Mouse (Mus musculus): ENCODE data around the gene Brd7. TPM values are rescaled to one million over a fixed set of nuclear protein-coding genes. Genes with fewer than 3 reads are reported as not detected.

Gene Brd7
- 10 to 100 TPM; 57.0 to 58.4 TPM for total RNA-seq (2021)
- long read RNA-seq, experiment 1, transcript Brd7-201 (17 exons, 3,625 nt): major isoform, 26 of 35 reads
- long read RNA-seq, experiment 1, partial matches to known transcripts: 4 of 35 reads
- long read RNA-seq, experiment 1, other reads (novel, unspliced or antisense): 5 of 35 reads
- long read RNA-seq, experiment 2, transcript Brd7-201 (17 exons, 3,625 nt): major isoform, 32 of 51 reads
- long read RNA-seq, experiment 2, partial matches to known transcripts: 6 of 51 reads
- long read RNA-seq, experiment 2, other reads (novel, unspliced or antisense): 13 of 51 reads

DNA sequence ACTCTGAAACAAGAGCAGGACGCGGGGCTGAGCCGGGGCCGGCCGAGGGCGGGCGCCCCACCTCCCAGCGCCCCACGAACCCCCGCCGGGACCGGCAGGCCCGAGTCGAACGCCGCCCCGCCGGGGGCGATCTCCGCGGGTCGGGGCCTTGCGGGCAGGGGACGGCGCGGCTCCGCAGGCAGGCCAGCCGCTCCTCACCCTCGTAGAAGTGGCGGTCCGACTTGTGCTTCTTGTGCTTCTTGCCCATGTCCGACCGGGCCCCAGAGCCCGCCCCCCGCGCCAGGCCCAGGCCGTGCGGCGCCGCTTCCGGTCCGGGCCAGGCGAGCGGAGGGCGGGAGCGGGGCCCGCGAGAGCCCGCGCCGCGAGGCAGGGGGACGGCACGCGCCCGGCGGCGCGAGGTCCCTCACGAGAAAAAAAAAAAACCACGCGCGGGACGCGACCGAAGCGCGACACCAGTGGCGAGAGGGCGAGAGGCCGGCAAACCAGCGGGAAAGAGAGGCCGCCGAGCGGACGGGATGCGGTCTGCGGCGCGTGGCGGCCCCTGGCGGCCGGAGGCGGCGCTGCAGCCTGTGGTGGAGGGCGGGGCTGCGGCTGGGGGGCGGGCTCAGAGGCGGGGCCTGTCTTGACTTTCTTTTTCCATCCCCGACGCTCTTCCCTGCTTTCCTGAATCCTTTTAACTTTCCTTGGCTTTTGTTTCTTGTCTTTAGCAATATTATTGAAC is at the start of gene Brd7:
Brd7 (minus strand) TSS at position 487 of the 721 bp plus-strand sequence.
- Histone ChIP-seq H3K4me3 (peak within 1 kb of the TSS; percentile 85), H3K27ac (peak within 1 kb of the TSS; percentile 92)
- TF ChIP-seq CTCF (conservative IDR thresholded peaks at IDR 0.05): peak; percentile 90
- DNase-seq (ENCODE audit: low spot score in 2 of 2): peak; percentile 83 to 92

DNA sequence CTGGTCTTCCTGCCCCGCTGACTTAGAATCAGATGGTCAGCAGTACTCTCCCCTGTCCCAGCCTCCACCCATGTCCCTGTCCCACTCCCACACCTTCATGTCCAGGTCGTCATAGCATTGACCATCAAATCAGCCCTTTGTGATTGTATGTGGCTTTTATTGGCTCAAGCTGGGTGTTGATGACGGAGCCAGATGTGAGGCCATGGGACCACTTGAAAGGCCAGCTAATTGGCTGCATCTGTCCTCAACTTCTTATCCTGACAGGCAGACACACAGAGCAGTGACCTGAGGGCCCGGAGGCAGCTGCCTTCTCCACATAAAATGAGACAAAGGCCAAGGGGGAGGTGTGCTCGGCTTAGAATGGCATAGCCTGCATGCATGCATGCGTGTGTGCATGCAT is 49.5 kb upstream of the Brd7 start:
- no peak overlapping the region for H3K4me3 ChIP-seq
- no peak overlapping the region for H3K27ac ChIP-seq
- DNase-seq (ENCODE audit: low spot score in 2 of 2): no peak
- no peak for TF ChIP-seq CTCF (conservative IDR thresholded peaks at IDR 0.05)

DNA sequence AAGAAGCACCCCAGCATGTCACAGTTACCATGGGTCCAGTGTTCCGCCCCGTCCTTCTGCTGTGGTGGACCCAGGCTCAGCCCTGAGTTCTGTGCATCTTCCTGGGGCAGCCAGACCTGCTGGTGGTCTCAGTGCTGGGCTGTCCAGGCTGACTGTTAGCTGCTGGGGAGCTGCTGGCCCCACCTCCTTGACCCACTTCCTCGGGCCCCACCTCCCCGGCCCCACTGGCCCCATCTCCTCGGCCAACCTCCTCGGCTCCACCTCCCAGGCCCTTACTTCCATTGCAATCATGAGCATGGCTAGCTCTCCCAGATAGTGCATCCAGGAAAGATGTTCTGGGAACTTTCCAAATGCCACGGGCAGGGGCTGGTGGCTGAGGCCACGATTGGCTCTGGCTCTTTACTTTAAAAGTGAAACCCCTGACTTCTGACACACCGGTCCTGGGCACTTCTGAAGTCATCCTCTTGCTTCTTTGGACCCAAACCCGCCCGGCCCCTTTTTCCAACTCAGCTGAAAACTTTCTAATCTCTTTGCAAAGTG is 47.5 kb upstream of the Brd7 start:
- H3K27ac ChIP-seq: no peak overlapping the region
- DNase-seq (ENCODE audit: low spot score in 2 of 2): no peak
- no peak for TF ChIP-seq CTCF (conservative IDR thresholded peaks at IDR 0.05)
- H3K4me3 ChIP-seq: no peak overlapping the region

DNA sequence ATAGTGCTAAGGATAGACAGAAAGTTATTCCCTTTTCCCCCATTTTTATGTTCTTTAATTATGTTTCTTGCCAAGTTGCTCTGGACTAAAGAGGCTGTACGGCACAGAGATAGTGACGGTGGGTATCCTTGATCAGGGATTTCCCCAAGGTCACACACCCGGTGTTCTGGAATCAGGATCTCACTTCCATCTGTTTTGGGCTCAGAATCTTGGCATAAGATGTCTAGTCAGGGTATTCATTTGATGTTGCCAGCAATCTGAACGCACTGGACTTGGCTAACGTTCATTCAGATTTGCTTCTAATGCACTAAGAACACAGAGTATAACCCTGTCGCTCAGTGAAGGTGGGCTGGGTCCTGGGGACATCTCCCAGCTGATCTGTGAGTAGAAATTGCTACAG is 45.7 kb upstream of the Brd7 start:
- DNase-seq (ENCODE audit: low spot score in 2 of 2): no peak
- TF ChIP-seq CTCF (conservative IDR thresholded peaks at IDR 0.05): no peak
- no peak overlapping the region for H3K4me3 ChIP-seq
- H3K27ac ChIP-seq: no peak overlapping the region

DNA sequence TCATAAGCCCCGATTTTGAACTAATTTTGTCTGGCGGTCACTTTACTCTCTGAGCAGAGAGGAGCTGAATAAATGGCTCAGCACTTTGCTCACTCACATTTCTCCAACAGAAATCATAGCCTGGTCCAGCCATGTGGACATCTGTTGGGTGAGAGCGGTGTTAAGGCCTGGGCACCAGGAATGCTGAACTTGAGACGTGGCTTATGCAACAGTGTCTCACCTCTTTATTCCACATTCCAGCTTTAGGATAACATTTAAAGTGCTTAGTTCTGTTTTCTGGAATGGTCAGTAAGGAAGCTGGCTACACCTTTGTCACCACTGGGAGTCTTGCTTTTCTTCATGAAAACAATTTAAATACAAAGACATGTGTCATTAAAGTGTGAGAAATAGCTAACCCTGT is 36.1 kb upstream of the Brd7 start:
- Histone ChIP-seq H3K27ac (no peak overlapping the region), H3K4me3 (no peak overlapping the region)
- no peak for TF ChIP-seq CTCF (conservative IDR thresholded peaks at IDR 0.05)
- no peak for DNase-seq (ENCODE audit: low spot score in 2 of 2)

DNA sequence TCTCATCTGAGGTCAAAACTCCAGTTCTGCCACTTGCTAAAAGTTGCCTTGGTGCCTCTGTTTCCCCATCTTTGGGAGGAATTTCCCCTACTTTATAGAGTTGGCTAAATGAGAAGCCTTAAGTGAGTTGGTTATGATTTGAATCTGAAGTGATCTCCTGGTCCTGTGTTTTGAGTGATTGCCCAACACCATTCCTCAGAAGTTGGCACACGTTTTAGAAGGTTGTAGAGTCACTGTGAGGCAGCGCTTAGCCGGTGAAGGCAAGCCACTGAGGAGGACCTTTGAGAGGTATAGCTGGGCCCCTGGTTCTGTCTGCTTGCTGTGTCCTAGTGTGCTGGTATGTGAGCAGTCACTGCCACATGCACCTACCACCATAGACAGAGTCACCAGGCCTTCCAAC is 31.3 kb upstream of the Brd7 start:
- Histone ChIP-seq H3K4me3 (no peak overlapping the region), H3K27ac (no peak overlapping the region)
- DNase-seq (ENCODE audit: low spot score in 2 of 2): no peak
- no peak for TF ChIP-seq CTCF (conservative IDR thresholded peaks at IDR 0.05)

DNA sequence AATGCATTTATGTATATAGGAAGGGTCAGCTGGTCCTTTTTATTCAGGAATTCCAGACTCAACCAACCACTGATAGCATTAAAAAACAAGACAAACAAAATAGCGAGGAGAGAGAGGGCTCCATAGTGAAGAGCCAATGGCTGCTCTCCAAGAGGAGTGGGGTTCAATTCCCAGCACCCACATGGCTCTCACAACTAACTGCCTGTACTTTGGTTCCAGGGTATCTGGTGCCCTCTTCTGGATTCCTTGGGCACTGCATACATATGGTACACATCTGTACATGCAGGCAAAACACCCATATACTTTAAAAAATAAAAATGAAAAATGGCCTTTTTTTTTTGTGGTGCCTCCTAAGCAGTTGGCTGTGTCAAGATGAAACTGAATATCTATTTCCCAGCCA is 28.8 kb upstream of the Brd7 start:
- Histone ChIP-seq H3K4me3 (no peak overlapping the region), H3K27ac (no peak overlapping the region)
- peak; percentile 68 for TF ChIP-seq CTCF (conservative IDR thresholded peaks at IDR 0.05)
- DNase-seq (ENCODE audit: low spot score in 2 of 2): no peak

DNA sequence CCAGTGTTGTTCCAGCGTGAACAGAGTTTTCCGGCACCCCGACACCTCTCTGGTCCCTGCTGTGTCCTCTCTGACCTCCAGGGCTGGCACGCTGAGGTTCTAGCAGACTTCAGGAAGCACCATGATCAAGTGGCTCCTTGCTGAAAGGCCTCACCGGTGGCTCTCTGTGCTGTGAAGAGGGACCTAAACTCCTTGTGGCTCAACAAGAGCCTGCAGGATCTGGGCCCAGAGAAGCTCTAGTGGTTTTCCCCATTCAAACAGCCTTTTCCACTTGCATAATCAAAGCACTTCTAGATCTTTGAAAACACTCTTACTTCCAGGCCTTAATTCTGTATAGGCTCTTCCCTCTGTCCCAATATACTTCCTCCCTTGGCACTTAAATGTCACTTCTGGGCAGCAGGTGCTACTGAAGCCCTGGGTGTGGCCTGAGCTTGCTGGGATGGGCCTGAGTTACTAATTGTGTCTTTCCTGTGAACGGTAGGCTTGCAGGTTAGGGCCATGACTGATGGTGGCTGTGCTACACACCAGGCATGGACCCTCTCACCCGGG is 26.8 kb upstream of the Brd7 start:
- H3K27ac ChIP-seq: no peak overlapping the region

DNA sequence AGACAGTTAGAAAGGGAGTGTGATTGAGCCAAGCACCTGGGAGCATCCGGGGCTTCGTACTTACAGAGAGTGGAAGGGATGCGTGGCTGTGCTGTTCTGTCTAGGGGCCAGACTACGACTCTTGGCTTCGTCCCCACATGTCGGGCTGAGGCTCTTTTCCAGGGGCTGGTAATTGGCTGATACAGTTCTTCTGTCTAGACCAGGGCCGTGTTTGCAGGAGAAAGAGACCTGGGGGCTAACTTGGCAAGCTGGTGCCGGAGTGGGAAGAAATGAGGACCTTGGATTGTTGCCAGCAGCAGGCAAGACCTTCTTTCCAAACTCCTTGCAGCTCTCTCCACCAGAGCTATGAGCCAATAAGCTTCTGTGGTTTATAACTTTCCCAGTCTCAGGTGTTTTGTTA is 25.9 kb upstream of the Brd7 start:
- TF ChIP-seq CTCF (conservative IDR thresholded peaks at IDR 0.05): no peak
- DNase-seq (ENCODE audit: low spot score in 2 of 2): no peak
- H3K4me3 ChIP-seq: no peak overlapping the region
- H3K27ac ChIP-seq: no peak overlapping the region

More for the DNA sequence above, 26.8 kb upstream of the Brd7 start:
- no peak for DNase-seq (ENCODE audit: low spot score in 2 of 2)
- no peak for TF ChIP-seq CTCF (conservative IDR thresholded peaks at IDR 0.05)
- no peak overlapping the region for H3K4me3 ChIP-seq

DNA sequence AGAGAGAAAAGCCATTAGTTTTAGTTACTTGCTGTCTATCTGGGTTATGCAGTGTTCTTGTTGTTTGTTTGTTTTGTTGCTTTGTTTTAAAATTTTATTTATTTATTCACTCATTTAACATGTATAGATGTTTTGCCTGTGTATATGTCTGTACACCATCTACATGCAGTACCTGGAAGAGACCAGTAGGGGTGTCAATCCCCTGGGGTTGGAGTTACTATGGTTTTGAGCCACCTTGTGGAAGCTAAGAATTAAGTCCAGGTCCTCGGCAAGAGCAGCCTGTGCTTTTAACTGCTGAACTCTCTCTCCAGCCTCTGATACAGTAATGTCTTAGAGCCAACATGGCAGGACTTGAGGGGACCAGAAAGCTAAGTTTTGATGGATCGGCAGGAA is 21.2 kb upstream of the Brd7 start:
- DNase-seq (ENCODE audit: low spot score in 2 of 2): no peak
- TF ChIP-seq CTCF (conservative IDR thresholded peaks at IDR 0.05): peak; percentile 63
- Histone ChIP-seq H3K27ac (no peak overlapping the region), H3K4me3 (no peak overlapping the region)

DNA sequence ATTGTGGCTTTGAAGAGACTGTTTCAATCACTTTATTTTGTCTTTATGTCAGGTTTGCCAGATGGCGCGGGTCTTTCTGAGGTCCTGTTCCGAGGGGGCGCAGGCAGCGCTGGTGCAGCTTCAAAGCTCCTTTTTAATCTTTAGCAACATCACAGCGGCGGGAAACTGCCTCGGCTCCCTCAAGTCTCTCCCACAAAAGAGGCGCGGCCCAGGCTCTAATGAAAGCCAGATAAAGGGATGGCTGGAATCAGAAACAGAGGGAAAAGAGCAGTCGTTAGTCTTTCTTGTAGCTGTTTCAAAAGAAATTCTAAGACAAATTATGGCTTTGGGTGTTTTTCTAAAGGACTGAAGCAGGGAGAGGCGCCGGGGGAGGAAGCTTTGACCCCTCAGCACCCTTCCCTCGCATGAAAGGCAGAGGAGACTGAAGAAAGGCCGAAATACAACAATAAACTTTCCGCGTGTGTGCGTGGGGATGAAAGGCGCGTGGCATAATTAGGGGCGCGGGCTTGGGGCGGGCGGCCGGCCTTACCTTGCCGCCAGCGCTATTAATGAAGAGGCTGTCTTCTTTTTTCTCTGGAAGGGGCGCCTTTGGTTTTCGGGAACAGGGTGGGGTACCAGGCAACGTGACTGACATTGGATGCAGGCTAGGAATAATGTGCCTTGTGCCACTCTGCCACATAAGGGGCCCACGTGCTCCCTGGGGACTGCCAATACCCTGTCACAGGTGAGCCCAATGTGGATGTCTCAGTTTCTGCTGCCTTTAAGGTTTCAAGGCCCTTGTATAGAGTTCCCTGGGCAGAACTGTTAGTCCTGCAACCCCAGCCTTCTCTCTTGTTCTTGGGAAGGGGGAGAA is 20.5 kb upstream of the Brd7 start:
- Histone ChIP-seq H3K27ac (no peak overlapping the region), H3K4me3 (no peak overlapping the region)
- DNase-seq (ENCODE audit: low spot score in 2 of 2): no peak
- no peak for TF ChIP-seq CTCF (conservative IDR thresholded peaks at IDR 0.05)

DNA sequence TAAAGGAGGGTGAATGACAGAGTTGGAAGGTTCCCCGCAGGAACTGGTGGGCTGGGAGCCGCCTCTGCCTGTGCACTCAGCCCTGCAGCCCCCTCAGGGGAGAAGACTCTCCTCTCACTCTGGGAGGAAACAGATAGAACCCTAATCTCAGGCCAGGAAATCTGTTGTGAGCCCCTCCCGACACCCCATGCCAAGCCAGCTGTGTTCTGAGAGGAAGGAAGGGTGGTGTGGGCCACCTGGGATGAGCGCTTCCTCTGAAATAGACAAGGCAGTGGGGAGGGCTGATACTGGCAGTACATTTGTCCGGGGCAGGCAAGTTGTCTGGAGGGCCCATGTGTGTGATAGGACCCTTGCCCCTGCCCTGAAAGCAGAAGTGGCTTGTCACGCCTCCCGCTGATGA is 18.5 kb upstream of the Brd7 start:
- TF ChIP-seq CTCF (conservative IDR thresholded peaks at IDR 0.05): no peak

More for the DNA sequence above, 18.5 kb upstream of the Brd7 start:
- Histone ChIP-seq H3K27ac (no peak overlapping the region), H3K4me3 (no peak overlapping the region)
- DNase-seq (ENCODE audit: low spot score in 2 of 2): no peak

Data from layer of hippocampus, adult 2 months (tissue).